Mouse (Mus musculus): ENCODE measurements at regions not wholly inside any gene's neighbourhood (a gene's known extent, or its start where the extent isn't known, plus 50 kb on each side); places are given as distances from the start of the nearest gene placed in this dataset.

- H3K9ac ChIP-seq (replicated peaks; ENCODE audit: low read length), result peak overlapping the region; percentile 41
- no peak overlapping the region for H3K4me3 ChIP-seq (ENCODE audit: low read depth, low read length)
- H3K36me3 ChIP-seq (replicated peaks; ENCODE audit: control insufficient read depth, insufficient read depth, low read depth, low read length), result no peaks in the 10 kb centered on the region
- H3K4me2 ChIP-seq (ENCODE audit: low read depth, low read length), result no peak overlapping the region
- peak overlapping the region; percentile 85 for H3K27ac ChIP-seq (replicated peaks; ENCODE audit: low read depth, low read length)
- no peaks in the 10 kb centered on the region for H3K27me3 ChIP-seq (ENCODE audit: control insufficient read depth, insufficient read depth, low read length)
- DNase-seq (ENCODE audit: low spot score) (peak; percentile 92), ATAC-seq (replicated peaks; ENCODE audit: insufficient number of reproducible peaks, low FRiP score, low TSS enrichment, low read depth) (peak; percentile 79)
- 5% methylated on average over 11 of the region's 11 CpGs for WGBS
- H3K9me3 ChIP-seq (replicated peaks; ENCODE audit: control insufficient read depth, low read length), result no peaks in the 10 kb centered on the region; the same call in 1 of the 2 replicates
- H3K4me1 ChIP-seq (ENCODE audit: control insufficient read depth, insufficient read depth, low read length), result peaks cover 7% of the 10 kb centered on the region
Measured at GRCm38 (mm10) chr3:101161421-101161940, 51.4 kb upstream of the Ptgfrn start.

Data from embryonic facial prominence, embryonic 11.5 days (tissue).